Mouse (Mus musculus): ENCODE data around the gene Cpd.

The Cpd gene

GRCm38 (mm10) chr11:76846878-76847222, at the start of gene Cpd:
Cpd (minus strand) TSS chr11:76847018.
- in situ Hi-C loops (cut with MboI; ENCODE audit: low sequenced_read_pairs): no loop called here

DNA sequence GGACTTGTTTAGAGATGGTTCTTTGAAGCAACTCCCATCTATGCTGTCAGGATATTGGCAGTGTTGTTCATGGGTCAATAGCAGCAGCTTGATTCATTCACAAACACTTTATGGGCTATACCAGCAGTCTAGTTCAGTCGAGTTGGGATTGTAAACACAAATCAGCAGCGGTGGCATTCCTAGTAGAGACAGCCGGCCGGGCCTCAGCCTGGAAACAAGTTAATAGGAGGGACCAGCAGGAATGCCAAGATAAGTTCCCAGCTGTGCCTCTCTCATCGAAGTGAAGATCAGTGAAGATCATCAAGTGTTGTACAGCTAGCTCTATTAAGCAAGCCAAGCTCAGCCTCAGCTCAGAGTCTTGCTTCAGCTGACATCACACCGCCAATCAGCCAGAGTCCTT, 49.5 kb upstream of the Cpd start:
- in situ Hi-C loops (cut with MboI; ENCODE audit: low sequenced_read_pairs): loop anchor here (10.0 kb wide), 2 partner anchors 112 to 222 kb away; partner anchors contain the start of genes Bhlha9 and Trarg1

DNA sequence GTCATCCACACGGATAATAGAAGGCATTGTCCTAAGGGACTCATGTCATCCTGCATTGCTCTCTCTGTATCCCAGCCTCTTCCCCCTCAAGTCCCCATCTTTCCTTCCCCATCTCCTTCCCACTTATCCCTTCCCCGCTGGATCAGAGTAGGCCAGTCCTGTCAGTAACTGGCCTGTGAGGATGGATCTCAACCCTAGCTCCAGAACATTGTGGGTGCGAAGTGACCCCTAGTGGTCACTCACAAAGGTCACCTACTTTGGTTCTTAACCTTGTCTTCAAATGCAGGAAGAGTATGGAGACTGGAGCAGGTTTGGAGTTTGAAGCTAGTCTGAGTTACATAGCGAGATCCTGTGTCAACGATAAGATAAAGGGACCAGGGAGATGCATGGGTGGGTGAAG, 47.4 kb upstream of the Cpd start:
- in situ Hi-C loops (cut with MboI; ENCODE audit: low sequenced_read_pairs): loop anchor here (10.0 kb wide), 2 partner anchors 109 to 219 kb away; partner anchors contain the start of genes Bhlha9 and Trarg1

DNA sequence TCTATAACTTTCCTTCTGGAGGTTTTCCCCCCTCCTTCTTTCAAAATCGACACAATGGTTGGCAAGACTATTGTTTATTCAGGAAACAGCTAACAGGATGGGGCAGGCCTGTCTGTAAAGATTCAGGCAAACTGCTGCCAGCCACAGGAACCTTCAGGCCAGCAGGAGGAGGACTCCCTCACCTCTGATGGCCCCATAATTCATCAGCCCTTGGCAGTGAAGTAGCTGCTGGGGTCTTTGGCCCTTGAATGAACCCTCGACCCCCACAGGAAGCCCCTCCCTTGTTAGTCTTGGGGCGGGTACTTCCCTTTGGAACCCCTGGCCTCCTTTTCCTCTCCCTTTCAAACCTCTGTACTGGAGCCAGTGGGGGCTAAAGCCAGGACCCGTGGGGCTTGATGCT, 46.8 kb upstream of the Cpd start:
- in situ Hi-C loops (cut with MboI; ENCODE audit: low sequenced_read_pairs): loop anchor here (10.0 kb wide), 2 partner anchors 109 to 219 kb away; partner anchors contain the start of genes Bhlha9 and Trarg1

GRCm38 (mm10) chr11:76892972-76893371, 46.2 kb upstream of the Cpd start:
- in situ Hi-C loops (cut with MboI; ENCODE audit: low sequenced_read_pairs): loop anchor here (10.0 kb wide), 2 partner anchors 108 to 218 kb away; partner anchors contain the start of genes Bhlha9 and Trarg1

DNA sequence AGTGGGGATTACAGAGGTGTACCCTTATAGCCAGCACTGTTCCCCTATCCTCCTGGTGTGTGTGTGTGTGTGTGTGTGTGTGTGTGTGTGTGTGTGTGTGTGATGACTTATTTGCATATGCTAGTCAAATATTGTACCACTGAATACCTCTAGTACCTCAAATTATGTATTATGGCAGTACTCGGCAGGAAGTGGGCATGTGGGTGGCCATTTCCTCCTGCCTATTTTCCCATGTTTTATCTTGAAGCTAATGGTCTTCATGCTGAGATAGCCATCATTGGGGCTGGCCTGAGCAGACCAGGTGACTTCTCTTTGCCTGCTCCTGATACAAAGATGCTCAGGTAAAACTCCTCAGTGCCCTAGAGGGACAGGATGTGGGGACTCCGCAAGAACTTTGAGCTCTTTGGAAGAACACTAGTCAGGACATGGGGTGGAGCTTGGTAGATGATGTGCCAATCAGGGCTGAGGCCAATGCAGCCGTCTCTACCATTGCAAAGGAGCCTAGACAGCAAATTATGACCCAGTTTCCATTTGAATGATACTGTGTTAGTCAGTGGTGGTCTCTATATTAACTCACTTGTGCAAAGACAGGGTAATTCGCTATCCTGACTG, 45.0 kb upstream of the Cpd start:
- in situ Hi-C loops (cut with MboI; ENCODE audit: low sequenced_read_pairs): loop anchor here (10.0 kb wide), 2 partner anchors 107 to 217 kb away; partner anchors contain the start of genes Bhlha9 and Trarg1

GRCm38 (mm10) chr11:76891171-76891570, 44.4 kb upstream of the Cpd start:
- in situ Hi-C loops (cut with MboI; ENCODE audit: low sequenced_read_pairs): loop anchor here (10.0 kb wide), 2 partner anchors 106 to 216 kb away; partner anchors contain the start of genes Bhlha9 and Trarg1

DNA sequence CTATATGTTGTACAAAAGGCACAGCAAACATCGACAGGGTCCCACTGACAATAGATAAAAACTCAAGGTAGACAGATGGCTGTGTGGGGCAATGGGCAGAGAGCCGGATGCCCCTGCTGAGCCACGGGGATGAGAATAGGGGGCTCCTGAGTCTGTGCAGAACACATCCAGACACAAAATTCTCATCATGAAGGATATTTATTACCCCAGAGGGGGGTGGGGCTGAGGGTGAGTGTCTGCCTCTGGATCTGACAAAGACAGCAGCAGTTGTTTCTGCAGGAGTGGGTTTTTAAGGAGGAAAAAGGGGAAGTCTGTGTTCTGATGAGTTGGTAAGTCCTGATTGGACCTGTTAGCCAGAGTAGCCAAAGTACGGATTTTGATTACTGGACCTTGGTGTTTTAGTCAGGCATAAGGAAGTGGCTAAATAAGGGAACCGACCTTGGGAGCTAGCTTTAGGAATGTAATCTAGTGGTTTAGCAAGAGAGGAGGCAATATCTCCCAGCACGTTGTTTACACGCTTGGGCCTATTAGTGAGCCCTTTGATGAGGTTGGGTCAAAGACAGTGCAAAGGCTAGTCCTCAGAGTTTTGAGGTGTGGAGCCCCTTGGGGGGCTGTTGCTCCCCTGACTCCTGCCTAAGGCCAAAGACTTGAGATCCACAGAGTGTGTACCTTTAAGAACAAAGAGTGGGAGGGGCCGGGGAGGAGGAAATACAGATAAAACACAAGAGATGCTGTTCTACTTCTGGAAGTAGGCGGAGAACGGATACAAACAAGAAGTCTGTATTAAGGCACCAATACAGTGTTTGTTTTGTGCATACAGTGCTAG, 42.7 kb upstream of the Cpd start:
- in situ Hi-C loops (cut with MboI; ENCODE audit: low sequenced_read_pairs): loop anchor here (10.0 kb wide), 2 partner anchors 105 to 215 kb away; partner anchors contain the start of genes Bhlha9 and Trarg1

DNA sequence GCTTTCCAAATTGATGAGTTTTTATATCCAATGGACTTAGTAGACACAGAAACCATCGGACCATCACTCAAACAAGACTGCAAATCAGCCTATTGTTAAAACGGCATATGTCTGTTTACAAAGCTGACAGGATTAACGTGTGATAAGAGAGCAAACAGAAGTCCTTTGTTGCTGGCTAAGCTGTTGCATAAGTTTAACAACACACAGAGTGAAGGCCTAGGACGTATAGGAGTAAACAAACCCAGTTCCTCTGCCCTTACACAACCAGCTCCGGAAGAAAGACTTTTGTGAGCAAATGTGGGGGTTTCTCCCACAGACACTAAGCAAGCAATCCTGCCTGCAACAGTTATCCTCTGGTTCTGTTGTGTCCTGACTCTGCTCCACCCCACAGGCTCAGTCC, 37.6 kb upstream of the Cpd start:
- in situ Hi-C loops (cut with MboI; ENCODE audit: low sequenced_read_pairs): no loop called here

GRCm38 (mm10) chr11:76879816-76880215, 33.0 kb upstream of the Cpd start:
- in situ Hi-C loops (cut with MboI; ENCODE audit: low sequenced_read_pairs): no loop called here

- in situ Hi-C loops (cut with MboI; ENCODE audit: low sequenced_read_pairs): no loop called here
These were observed 27.9 kb upstream of the Cpd start for GRCm38 (mm10) chr11:76874766-76875165.

DNA sequence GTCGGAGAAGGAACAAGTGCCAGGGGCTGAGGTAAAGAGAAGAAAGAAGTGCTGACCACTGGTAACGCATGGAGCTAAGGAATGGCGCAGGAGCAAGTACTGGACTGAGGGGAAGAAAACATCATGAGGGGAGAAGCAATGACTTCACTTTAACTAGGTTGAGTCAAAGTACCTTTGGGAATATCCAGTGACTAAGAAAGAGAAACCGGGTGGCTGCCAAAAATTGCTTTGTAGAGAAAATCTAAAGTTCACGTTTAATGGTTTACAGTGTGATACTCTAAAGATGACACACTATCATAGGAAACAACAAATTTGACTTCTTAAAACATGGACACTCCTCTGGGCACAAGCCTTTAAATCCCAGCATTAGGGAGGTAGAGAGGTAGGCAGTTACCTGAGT, 27.0 kb upstream of the Cpd start:
- in situ Hi-C loops (cut with MboI; ENCODE audit: low sequenced_read_pairs): no loop called here

DNA sequence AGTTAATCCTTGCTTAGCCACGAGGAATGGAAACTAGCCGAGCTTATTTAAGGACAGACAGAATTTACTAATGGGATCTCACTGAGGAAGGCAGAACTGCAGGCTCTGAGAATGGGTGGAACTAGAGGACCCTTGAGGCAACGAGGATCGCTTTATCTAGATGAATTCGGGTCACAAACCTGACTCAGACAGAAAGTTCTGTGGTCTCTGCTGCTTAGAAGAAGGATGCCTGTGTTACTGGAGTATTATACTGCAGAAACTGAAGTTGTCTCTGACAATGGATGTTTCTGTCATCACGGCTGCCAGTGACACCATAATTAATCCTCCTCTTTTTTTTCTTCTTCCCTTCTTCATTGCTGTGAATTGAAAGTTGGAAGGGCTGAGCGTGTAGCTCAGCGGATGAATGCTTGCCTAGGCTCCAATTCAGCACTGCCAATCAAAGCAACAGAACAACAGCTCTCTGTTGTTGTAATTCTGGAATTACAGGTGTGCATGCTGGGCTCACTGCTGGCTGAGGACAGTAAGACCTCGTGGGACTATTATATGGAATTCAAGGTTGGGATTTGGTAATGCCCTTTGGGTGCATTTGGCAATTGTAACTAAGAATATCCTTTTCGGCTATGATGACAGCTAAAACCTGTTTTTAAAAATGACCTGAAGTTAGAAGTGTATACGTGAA, 25.9 kb upstream of the Cpd start:
- in situ Hi-C loops (cut with MboI; ENCODE audit: low sequenced_read_pairs): no loop called here

- in situ Hi-C loops (cut with MboI; ENCODE audit: low sequenced_read_pairs): no loop called here
These were observed 14.4 kb upstream of the Cpd start for GRCm38 (mm10) chr11:76861185-76861584.

- in situ Hi-C loops (cut with MboI; ENCODE audit: low sequenced_read_pairs): no loop called here
These were observed 12.4 kb upstream of the Cpd start for GRCm38 (mm10) chr11:76859261-76859660.

DNA sequence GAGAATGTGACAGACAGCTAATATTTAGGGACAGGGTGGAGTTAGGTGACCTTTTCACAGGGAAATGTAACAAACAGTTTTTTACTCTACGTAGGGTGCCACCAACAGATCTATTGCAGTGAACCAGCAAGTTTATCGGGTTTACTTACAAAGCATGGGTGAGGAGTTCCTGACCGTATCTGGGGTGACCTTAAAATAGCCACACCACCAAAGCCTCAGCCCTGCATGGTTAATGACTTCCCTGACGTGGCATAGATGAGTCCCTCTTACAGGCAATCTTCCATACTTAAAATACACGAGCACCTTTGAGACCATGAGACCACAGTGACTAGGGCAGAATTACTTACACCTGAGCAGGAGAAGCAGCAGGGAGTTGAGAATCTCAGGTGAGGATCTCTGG, 12.0 kb upstream of the Cpd start:
- in situ Hi-C loops (cut with MboI; ENCODE audit: low sequenced_read_pairs): no loop called here

- in situ Hi-C loops (cut with MboI; ENCODE audit: low sequenced_read_pairs): no loop called here
These were observed 10.3 kb upstream of the Cpd start for GRCm38 (mm10) chr11:76857111-76857510.

- in situ Hi-C loops (cut with MboI; ENCODE audit: low sequenced_read_pairs): no loop called here
These were observed 9.8 kb upstream of the Cpd start for GRCm38 (mm10) chr11:76856601-76857000.

DNA sequence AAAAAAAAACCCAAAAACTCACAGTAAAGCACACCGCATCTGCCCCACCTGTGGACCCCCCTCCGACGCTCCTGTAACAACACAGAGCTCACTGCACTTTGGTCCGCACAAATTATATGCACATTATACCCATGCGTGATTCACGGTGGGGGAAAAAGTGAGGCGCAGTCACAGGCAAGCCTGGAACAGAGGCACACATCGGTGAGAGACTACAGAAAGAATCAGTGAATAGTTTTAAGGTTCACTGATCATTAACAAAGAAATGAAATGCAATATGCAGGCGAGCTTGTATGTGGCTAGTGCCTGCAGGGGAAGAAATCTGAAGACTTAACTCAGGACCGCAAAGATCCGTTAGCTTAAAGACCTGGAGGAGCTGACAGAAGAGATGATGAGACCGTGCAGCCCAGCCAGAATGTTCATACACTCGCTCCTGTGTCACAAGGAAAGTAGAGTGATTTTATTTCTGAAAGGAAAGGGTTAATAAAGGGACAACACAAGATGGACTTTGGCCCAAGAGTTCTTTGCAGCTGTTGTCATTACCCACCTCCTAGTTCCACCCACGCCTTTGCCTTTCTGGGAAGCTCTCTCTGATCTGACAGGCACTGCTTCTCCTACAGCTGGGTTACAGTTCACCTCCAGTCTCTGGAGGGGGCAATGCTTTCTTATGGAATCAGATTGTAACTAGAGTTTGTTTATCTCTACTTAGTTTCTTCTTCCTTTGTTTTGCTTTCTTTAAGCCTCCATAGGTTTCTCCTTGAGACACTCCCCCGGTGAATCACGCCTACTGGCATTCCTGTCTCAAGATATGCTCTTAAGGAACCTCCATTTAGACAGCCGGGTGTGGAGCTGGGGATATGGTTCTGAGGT, 7.9 kb upstream of the Cpd start:
- in situ Hi-C loops (cut with MboI; ENCODE audit: low sequenced_read_pairs): no loop called here

DNA sequence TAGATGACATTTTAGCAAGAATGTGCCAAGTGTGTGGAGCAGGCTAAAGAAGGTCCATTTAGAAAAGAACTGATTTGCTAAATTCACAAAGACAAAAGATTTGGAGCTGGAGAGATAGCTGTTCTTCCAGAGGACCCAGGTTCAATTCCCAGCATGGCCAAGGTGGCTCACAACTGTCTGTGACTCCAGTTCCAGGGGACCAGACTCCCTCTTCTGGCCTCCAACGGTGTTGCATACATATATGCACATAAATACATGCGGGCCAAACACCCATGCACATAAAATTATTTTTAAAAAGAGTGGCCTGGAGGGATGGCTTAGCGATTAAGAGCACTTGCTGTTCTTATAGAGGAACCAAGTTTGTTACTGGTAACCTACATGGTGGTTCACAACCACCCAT, 4.7 kb upstream of the Cpd start:
- in situ Hi-C loops (cut with MboI; ENCODE audit: low sequenced_read_pairs): no loop called here

All from CH12F3 (cell line).